20 mouse cellular contexts compared by ENCODE assay signal in the genomic region with DNA sequence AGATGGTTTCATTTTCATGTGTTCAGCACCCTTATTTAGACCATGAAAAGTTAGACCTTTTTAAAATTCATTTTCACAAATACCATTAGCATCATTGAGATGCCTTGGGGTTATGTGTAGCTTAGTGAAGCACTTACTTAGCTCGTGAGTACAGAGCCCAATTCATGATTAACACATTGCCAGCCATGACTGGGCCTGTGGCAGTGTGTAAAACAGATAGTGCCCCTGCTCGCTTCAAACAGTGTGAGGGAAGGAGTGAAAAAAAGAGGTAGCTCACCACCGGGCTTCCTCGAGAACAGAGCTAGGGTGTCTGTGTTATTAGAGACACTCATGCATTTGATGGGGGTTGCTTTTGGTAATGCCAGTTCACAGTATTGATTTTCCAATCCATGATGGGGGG. TPM values are rescaled to one million over a fixed set of nuclear protein-coding genes. Genes with fewer than 3 reads are reported as not detected.
"Had no signal": no experiment of that assay in that cellular context is flagged by ENCODE, and none has a peak within 500 bp of the region (broad histone marks: within the 10 kb centered on the region; RNA-seq: fewer than 3 reads in every experiment).

No protein-coding gene starts in this region.

- H3K4me3 ChIP-seq: midbrain, embryonic 13.5 days had no signal

- H3K4me2 ChIP-seq: midbrain, embryonic 13.5 days had no signal

- H3K9ac ChIP-seq: midbrain, embryonic 13.5 days had no signal

- DNase-seq: kidney, adult 8-10 months; kidney, postnatal 36 days; left cerebral cortex, postnatal 4 days; lung, adult 2 months; lung, postnatal 36 days; right cerebral cortex, postnatal 14 days; thymus, postnatal 4 days had no signal

- H3K27me3 ChIP-seq: midbrain, embryonic 13.5 days had no signal

- H3K27ac ChIP-seq: midbrain, embryonic 13.5 days; stomach, postnatal 0 days had no signal

- H3K9me3 ChIP-seq: midbrain, embryonic 13.5 days had no signal

- ATAC-seq: intestine, postnatal 0 days; lung, postnatal 0 days; midbrain, embryonic 13.5 days had no signal

RNA-seq across cellular contexts. Expression of a gene that starts 21.5 kb away (rescaled TPM):
- total RNA-seq: left cerebral cortex, adult 18-20 months had no signal

RNA-seq across cellular contexts. Expression of a gene that starts 31.6 kb away (rescaled TPM):
- total RNA-seq: layer of hippocampus, postnatal 14 days; left cerebral cortex, postnatal 10 days; left cerebral cortex, postnatal 4 days; megakaryocyte progenitor cell, adult 5-6 weeks; midbrain, postnatal 0 days had no signal
- polyA plus RNA-seq: midbrain, embryonic 13.5 days had no signal

RNA-seq across cellular contexts. Expression of a gene that starts 33.1 kb away (rescaled TPM):
- total RNA-seq: layer of hippocampus, adult 8-10 months; layer of hippocampus, postnatal 14 days; left cerebral cortex, adult 18-20 months; left cerebral cortex, postnatal 10 days; left cerebral cortex, postnatal 4 days; megakaryocyte progenitor cell, adult 5-6 weeks; midbrain, postnatal 0 days had no signal
- polyA plus RNA-seq: intestine, postnatal 0 days; kidney, embryonic 16.5 days; limb, embryonic 14.5 days; lung, adult 2 months; lung, postnatal 0 days; midbrain, embryonic 13.5 days; midbrain, postnatal 0 days; neural tube, embryonic 11.5 days; stomach, postnatal 0 days had no signal
